Mouse (Mus musculus) hindbrain, embryonic 10.5 days (tissue): ENCODE results near the gene H60b. TPM values are rescaled to one million over a fixed set of nuclear protein-coding genes. Genes with fewer than 3 reads are reported as not detected.

Source experiments
- DNase-seq: peaks from one replicate; pipeline ENCODE4 v3.0.0-alpha.2; 2017; ENCODE audit warnings: low spot score
- H3K27ac ChIP-seq: fragments of 300-500 bp; sonication (generic); 2 replicates; pipeline ENCODE4 v1.5.1; 2016; ENCODE audit warnings: mild to moderate bottlenecking, moderate library complexity
- H3K27me3 ChIP-seq: fragments of 300-500 bp; sonication (generic); 2 replicates; pipeline ENCODE4 v1.6.1; 2016; ENCODE audit warnings: mild to moderate bottlenecking; ENCODE audit not compliant: poor library complexity, insufficient read depth, severe bottlenecking
- H3K36me3 ChIP-seq: fragments of 300-500 bp; sonication (generic); 2 replicates; pipeline ENCODE4 v1.6.1; 2016; ENCODE audit warnings: mild to moderate bottlenecking, moderate library complexity
- H3K4me1 ChIP-seq: fragments of 300-500 bp; sonication (generic); replicated peaks from 2 replicates; pipeline ENCODE4 v1.6.1; 2016; ENCODE audit warnings: mild to moderate bottlenecking
- H3K4me3 ChIP-seq: fragments of 300-500 bp; sonication (generic); 2 replicates; pipeline ENCODE4 v1.5.1; 2016; ENCODE audit warnings: mild to moderate bottlenecking, moderate library complexity
- H3K9me3 ChIP-seq: fragments of 300-500 bp; sonication (generic); 2 replicates; pipeline ENCODE4 v1.6.1; 2016; ENCODE audit warnings: mild to moderate bottlenecking, moderate library complexity
- WGBS: fragments of 180-500 bp; shearing (Covaris S2); methylation state at CpG from one replicate; pipeline ENCODE4 v1.1.7; 2016; 5-methylcytosine and 5-hydroxymethylcytosine counted together
- polyA plus RNA-seq: library from polyadenylated mRNA; unstranded; fragments of >200 nt; fragmentation: Nextera tagmentation; extraction: Ambion mirVana; gene quantifications from 2 replicates; pipeline ENCODE4 v1.2.1, GENCODE M21; 2016

H60b gene
- polyA plus RNA-seq, 1 experiment from 2014 or later = 1.6 TPM

DNA sequence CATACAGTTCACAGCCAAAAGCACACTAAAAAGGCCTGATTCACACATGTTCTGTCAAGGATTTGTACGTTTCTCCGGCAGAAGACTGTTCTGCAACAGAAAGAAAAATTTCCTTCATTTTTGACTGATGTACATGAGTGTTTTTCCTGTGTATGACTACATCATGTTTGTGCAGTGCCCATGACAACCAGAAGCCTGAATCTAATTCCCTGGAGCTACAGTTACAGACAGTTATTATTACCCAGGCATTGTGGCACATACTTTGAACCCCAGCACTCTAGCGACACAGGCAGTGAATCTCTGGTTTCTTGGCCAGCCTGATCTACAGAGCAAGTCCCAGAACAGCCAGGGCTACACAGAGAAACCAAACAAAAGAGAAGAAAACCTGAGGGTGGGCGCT lies 147.4 kb downstream of the H60b start:
- no peak for DNase-seq
- Histone ChIP-seq H3K9me3 (no peaks in the 10 kb centered on the region), H3K27me3 (no peaks in the 10 kb centered on the region), H3K27ac (no peak overlapping the region), H3K4me3 (no peak overlapping the region), H3K4me1 (no peaks in the 10 kb centered on the region), H3K36me3 (no peaks in the 10 kb centered on the region)
- 84% methylated on average over 4 of the region's 4 CpGs for WGBS

DNA sequence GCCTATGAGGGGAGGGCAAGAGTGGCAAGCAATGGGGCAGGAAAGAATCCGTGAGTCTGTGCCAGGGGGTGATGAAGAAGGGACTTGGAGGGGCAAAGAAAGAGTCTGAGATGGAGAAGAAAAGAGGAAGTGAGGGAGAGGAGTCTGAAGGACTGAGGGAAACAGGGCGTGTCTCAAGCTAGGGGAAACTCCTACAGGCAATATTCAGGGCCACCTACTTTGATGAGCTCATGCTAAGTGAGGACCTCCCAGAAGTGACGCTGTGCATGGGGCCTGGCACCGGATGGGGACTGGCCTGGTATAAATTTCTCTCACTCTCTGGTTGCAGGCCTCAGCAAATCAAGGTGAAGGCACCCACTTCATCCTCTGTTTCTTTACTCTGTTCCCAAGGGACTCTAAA lies 148.1 kb downstream of the H60b start:
- WGBS = 70% methylated on average over 4 of the region's 4 CpGs
- Histone ChIP-seq H3K27ac (no peak overlapping the region), H3K27me3 (no peaks in the 10 kb centered on the region), H3K4me3 (no peak overlapping the region), H3K9me3 (no peaks in the 10 kb centered on the region), H3K4me1 (no peaks in the 10 kb centered on the region), H3K36me3 (no peaks in the 10 kb centered on the region)
- no peak for DNase-seq

DNA sequence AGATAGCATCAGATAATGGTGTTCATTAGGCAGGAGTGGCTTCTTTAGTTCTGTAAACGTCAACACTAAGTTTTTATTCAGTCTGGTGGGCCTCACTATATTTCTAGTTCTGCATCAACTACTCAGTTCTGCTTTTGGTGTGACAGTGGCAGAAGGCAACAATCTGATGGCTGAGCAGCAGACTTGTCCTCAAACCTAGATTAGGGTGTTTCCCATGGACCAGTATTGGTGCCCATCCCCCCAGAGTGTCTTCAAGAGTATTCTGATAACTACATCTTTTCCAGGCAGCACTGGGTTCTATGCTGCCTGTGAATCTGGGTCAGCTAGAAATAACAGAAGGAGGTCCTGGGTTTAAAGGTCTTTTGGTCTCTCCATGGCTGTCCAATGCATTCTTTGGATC lies 149.8 kb downstream of the H60b start:
- no peaks in the 10 kb centered on the region for H3K9me3 ChIP-seq
- DNase-seq = no peak
- H3K36me3 ChIP-seq = no peaks in the 10 kb centered on the region
- H3K27ac ChIP-seq = no peak overlapping the region
- WGBS = 80% methylated on average over 1 of the region's 1 CpGs
- no peak overlapping the region for H3K4me3 ChIP-seq
- no peaks in the 10 kb centered on the region for H3K4me1 ChIP-seq
- no peaks in the 10 kb centered on the region for H3K27me3 ChIP-seq

DNA sequence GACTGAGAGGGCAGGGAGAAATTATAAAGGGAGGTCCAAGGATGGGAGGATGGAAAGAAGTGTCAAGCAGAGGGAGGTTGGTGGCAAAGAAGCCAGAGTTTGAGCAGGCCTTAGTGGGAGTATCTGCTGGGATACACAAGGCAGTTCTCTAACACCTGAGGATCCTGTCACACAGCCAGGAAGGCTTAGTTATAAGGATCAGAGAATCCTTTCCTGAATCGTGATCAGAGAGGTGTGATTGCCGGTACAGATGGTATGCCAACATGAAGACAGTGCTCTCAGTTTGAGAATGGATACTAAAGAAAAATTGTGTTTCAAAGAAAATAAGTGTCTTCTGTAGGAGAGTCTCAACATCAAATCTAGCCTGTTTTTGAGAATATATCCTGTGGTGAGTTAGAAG lies 164.5 kb downstream of the H60b start:
- Histone ChIP-seq H3K4me1 (no peaks in the 10 kb centered on the region), H3K4me3 (no peak overlapping the region), H3K27me3 (no peaks in the 10 kb centered on the region), H3K27ac (no peak overlapping the region), H3K9me3 (no peaks in the 10 kb centered on the region), H3K36me3 (no peaks in the 10 kb centered on the region)
- no peak for DNase-seq
- WGBS = 93% methylated on average over 2 of the region's 2 CpGs

Other genes starting within 250 kb of the H60b start
- not detected in 2 replicates for gene 4930444G20Rik, start 90.5 kb upstream of the H60b start, polyA plus RNA-seq
- 21.4 and 28.9 TPM in 2 replicates for gene E030030I06Rik, start 9.3 kb upstream of the H60b start, polyA plus RNA-seq
- gene Raet1e, start within 50 bp of the H60b start, polyA plus RNA-seq = 15.1 and 20.0 TPM in 2 replicates
- gene Raet1d, start 202.0 kb downstream of the H60b start, polyA plus RNA-seq = 16.0 and 16.5 TPM in 2 replicates